Mouse (Mus musculus) CH12.LX (cell line): Measurements from ENCODE around the gene Arhgap31. TPM values are rescaled to one million over a fixed set of nuclear protein-coding genes. Genes with fewer than 3 reads are reported as not detected.
"Not testable (repeated sequence)": the region's sequence is repeated elsewhere in the genome, so short reads cannot be mapped to it uniquely, and the experiment has no call there.

Experiments
- DNase-seq: peaks from one replicate; pipeline ENCODE4 v3.0.0-alpha.2; 2013; ENCODE audit errors: extremely low read depth
- H3K27ac ChIP-seq: 2 replicates; pipeline ENCODE4 v1.5.1; 2012; ENCODE audit warnings: low read depth, mild to moderate bottlenecking, control low read depth, moderate library complexity; ENCODE audit not compliant: insufficient read depth
- H3K27me3 ChIP-seq: replicated peaks from 2 replicates; pipeline ENCODE3; 2012; ENCODE audit warnings: inconsistent platforms
- H3K36me3 ChIP-seq, 2 experiments: replicated peaks in 1 of 2; 2 replicates each; pipeline versions ENCODE3 to v1.6.1; 2012; ENCODE audit warnings: inconsistent platforms in 1 of 2, low read length in 1 of 2, mild to moderate bottlenecking in 1 of 2, mixed read lengths in 1 of 2, moderate library complexity in 1 of 2; ENCODE audit not compliant: control insufficient read depth in 1 of 2, insufficient read depth in 1 of 2
- H3K4me1 ChIP-seq, 2 experiments: 2 replicates each; pipeline ENCODE4 v1.6.1; 2012; ENCODE audit warnings: inconsistent platforms in 1 of 2, moderate library complexity in 1 of 2; ENCODE audit not compliant: insufficient read depth in 2 of 2, control insufficient read depth in 1 of 2
- H3K4me2 ChIP-seq: 2 replicates; pipeline ENCODE4 v1.6.1; 2012; ENCODE audit warnings: low read depth, mild to moderate bottlenecking, control low read depth; ENCODE audit not compliant: poor library complexity, insufficient read depth, severe bottlenecking
- H3K4me3 ChIP-seq, 3 experiments: fragments of 150-350 bp in 1 of 3; sonication (generic) in 1 of 3; replicated peaks in 1 of 3; 2 replicates each; pipeline versions ENCODE3 to v1.5.1; 2011 to 2012; ENCODE audit warnings: low read depth in 2 of 3, low read length in 2 of 3, mild to moderate bottlenecking in 2 of 3, moderate library complexity in 2 of 3, control low read depth in 1 of 3, improper control_type of control experiment in 1 of 3, inconsistent platforms in 1 of 3, mixed read lengths in 1 of 3; ENCODE audit not compliant: poor library complexity in 1 of 3
- H3K79me2 ChIP-seq: replicated peaks from 2 replicates; pipeline ENCODE4 v1.6.1; 2012; ENCODE audit warnings: mild to moderate bottlenecking, moderate library complexity; ENCODE audit not compliant: control insufficient read depth, poor library complexity, insufficient read depth, severe bottlenecking; ENCODE audit errors: extremely low read depth
- H3K9ac ChIP-seq: 2 replicates; pipeline ENCODE4 v1.6.1; 2012; ENCODE audit warnings: low read depth, mild to moderate bottlenecking, control low read depth, moderate library complexity; ENCODE audit not compliant: insufficient read depth
- H3K9me3 ChIP-seq: replicated peaks from 2 replicates; pipeline ENCODE3; 2012; ENCODE audit warnings: low read length, inconsistent platforms, mixed read lengths
- BHLHE40 ChIP-seq: IDR thresholded peaks from 2 replicates; pipeline ENCODE4 v1.6.1; 2011; ENCODE audit warnings: mild to moderate bottlenecking, low read depth, low read length, improper control_type of control experiment
- CTCF ChIP-seq, 2 experiments: IDR thresholded peaks in 1 of 2; conservative IDR thresholded peaks in 1 of 2; 2 replicates each; pipeline ENCODE4 v1.5.1; 2011 to 2012; ENCODE audit warnings: low read depth in 2 of 2, low read length in 2 of 2, improper control_type of control experiment in 1 of 2, inconsistent platforms in 1 of 2, mild to moderate bottlenecking in 1 of 2, moderate library complexity in 1 of 2
- E2F4 ChIP-seq: IDR thresholded peaks from 2 replicates; pipeline ENCODE4 v1.6.1; 2011; ENCODE audit warnings: low read depth, low read length, improper control_type of control experiment; ENCODE audit not compliant: insufficient replicate concordance
- EP300 ChIP-seq: IDR thresholded peaks from 2 replicates; pipeline ENCODE4 v1.6.1; 2011; ENCODE audit warnings: low read length, improper control_type of control experiment
- ETS1 ChIP-seq: conservative IDR thresholded peaks from 2 replicates; pipeline ENCODE4 v1.6.1; 2012; ENCODE audit warnings: low read depth, mild to moderate bottlenecking, inconsistent platforms, low read length, improper control_type of control experiment, moderate library complexity
- GABPA ChIP-seq: IDR thresholded peaks from 2 replicates; pipeline ENCODE4 v1.6.1; 2012; ENCODE audit warnings: low read depth, low read length, improper control_type of control experiment, inconsistent platforms; ENCODE audit not compliant: insufficient replicate concordance
- IRF4 ChIP-seq: IDR thresholded peaks from 2 replicates; pipeline ENCODE4 v1.6.1; 2014; ENCODE audit warnings: low read depth, mild to moderate bottlenecking, inconsistent platforms, low read length, improper control_type of control experiment
- JUN ChIP-seq: IDR thresholded peaks from 2 replicates; pipeline ENCODE4 v1.6.1; 2011; ENCODE audit warnings: low read depth, mild to moderate bottlenecking, low read length, improper control_type of control experiment, moderate library complexity; ENCODE audit not compliant: insufficient read depth
- KAT2A ChIP-seq: IDR thresholded peaks from 2 replicates; pipeline ENCODE4 v1.6.1; 2012; ENCODE audit warnings: low read length, improper control_type of control experiment, inconsistent platforms; ENCODE audit not compliant: insufficient replicate concordance
- MAX ChIP-seq: IDR thresholded peaks from 2 replicates; pipeline ENCODE4 v1.6.1; 2011; ENCODE audit warnings: low read length, improper control_type of control experiment
- MAZ ChIP-seq: IDR thresholded peaks from 2 replicates; pipeline ENCODE4 v1.6.1; 2012; ENCODE audit warnings: low read depth, mild to moderate bottlenecking, inconsistent platforms, low read length, improper control_type of control experiment, moderate library complexity
- MXI1 ChIP-seq: IDR thresholded peaks from 2 replicates; pipeline ENCODE4 v1.6.1; 2011; ENCODE audit warnings: mild to moderate bottlenecking, low read depth, low read length, improper control_type of control experiment
- PAX5 ChIP-seq: IDR thresholded peaks from 2 replicates; pipeline ENCODE4 v1.6.1; 2012; ENCODE audit warnings: low read length, inconsistent platforms, mixed read lengths
- POLR2AphosphoS2 ChIP-seq: IDR thresholded peaks from 2 replicates; pipeline ENCODE4 v1.6.1; 2011; ENCODE audit warnings: low read depth, low read length, improper control_type of control experiment
- TBP ChIP-seq: conservative IDR thresholded peaks from 2 replicates; pipeline ENCODE4 v1.6.1; 2011; ENCODE audit warnings: low read depth, low read length, improper control_type of control experiment
- TCF12 ChIP-seq: IDR thresholded peaks from 2 replicates; pipeline ENCODE4 v1.6.1; 2014; ENCODE audit warnings: low read depth, mild to moderate bottlenecking, inconsistent platforms, low read length, improper control_type of control experiment
- USF1 ChIP-seq: IDR thresholded peaks from 2 replicates; pipeline ENCODE4 v1.6.1; 2014; ENCODE audit warnings: low read depth, mild to moderate bottlenecking, inconsistent platforms, low read length, improper control_type of control experiment
- USF2 ChIP-seq: conservative IDR thresholded peaks from 2 replicates; pipeline ENCODE4 v1.6.1; 2011; ENCODE audit warnings: low read depth, low read length, improper control_type of control experiment
- ZC3H11A ChIP-seq: IDR thresholded peaks from 2 replicates; pipeline ENCODE4 v1.6.1; 2012; ENCODE audit warnings: low read depth, mild to moderate bottlenecking, inconsistent platforms, low read length, improper control_type of control experiment
- ZMIZ1 ChIP-seq: IDR thresholded peaks from 2 replicates; pipeline ENCODE4 v1.6.1; 2012; ENCODE audit warnings: low read depth, mild to moderate bottlenecking, inconsistent platforms, low read length, improper control_type of control experiment
- ZNF384 ChIP-seq: IDR thresholded peaks from 2 replicates; pipeline ENCODE4 v1.6.1; 2012; ENCODE audit warnings: low read depth, low read length, improper control_type of control experiment, inconsistent platforms
- dilution Hi-C: fragments of 300-500 bp; cut with MboI; formaldehyde crosslinking; loops from 2 replicates; pipeline ENCODE4 v1.14.3; 2020; ENCODE audit warnings: low sequenced_read_pairs; ENCODE audit not compliant: extremely low pct_unique_long_range_greater_than_20kb, extremely low pct_ligation_motif_present
- in situ Hi-C: fragments of 300-500 bp; cut with MboI; formaldehyde crosslinking; loops from 3 replicates; pipeline ENCODE4 v1.14.3; 2019; ENCODE audit warnings: low sequenced_read_pairs, low pct_ligation_motif_present, low pct_unique_long_range_greater_than_20kb, mixed read lengths
- polyA plus RNA-seq: library from polyadenylated mRNA; unstranded; fragments of >175 nt; gene quantifications from 2 replicates; pipeline ENCODE4 v1.2.1, GENCODE M21; 2012; ENCODE audit warnings: low read depth; ENCODE audit not compliant: insufficient read length
- total RNA-seq, 2 experiments: library from RNA; depleted of rRNA; stranded (reverse); fragments of 300-350 nt in 1 of 2; fragments of >200 nt in 1 of 2; gene quantifications; 2 replicates each; pipeline ENCODE4 v1.2.3; 2012 to 2014

The Arhgap31 gene
- total and polyA plus RNA-seq, 3 experiments: 0.15 to 2.0 (median 0.76) TPM

GRCm38 (mm10) chr16:38678853-38679252 is 34.2 kb downstream of the Arhgap31 start:
- peak; percentile 31 for DNase-seq
- TF ChIP-seq KAT2A (no peak), USF2 (no peak), TCF12 (no peak), ETS1 (no peak), USF1 (no peak), MAZ (no peak), JUN (no peak), ZMIZ1 (no peak), ZC3H11A (no peak), GABPA (no peak), TBP (0 out of 2 replicates have a peak, but pooled peaks have one; percentile 28), POLR2AphosphoS2 (no peak), IRF4 (0 out of 2 replicates have a peak, but pooled peaks have one; percentile 20), BHLHE40 (no peak), CTCF (conservative IDR thresholded peaks at IDR 0.05 in 1 of 2, IDR thresholded peaks at IDR 0.05 in 1 of 2; ENCODE audit: low read depth in 2 of 2, low read length in 2 of 2) (no peak), E2F4 (no peak), ZNF384 (peak; percentile 83), MAX (no peak), PAX5 (no peak), EP300 (no peak; the same call in 1 of the 2 replicates), MXI1 (no peak)
- Histone ChIP-seq H3K36me3 (no peaks in the 10 kb centered on the region), H3K4me1 (peaks cover 5 to 25% of the 10 kb centered on the region in 2 experiments; a peak in 3 of 4 replicates), H3K9ac (peak overlapping the region; percentile 29), H3K4me3 (peak overlapping the region in 1 of 3 experiments; percentile 30), H3K79me2 (no peaks in the 10 kb centered on the region), H3K4me2 (peak overlapping the region; percentile 94), H3K27ac (no peak overlapping the region), H3K9me3 (no peaks in the 10 kb centered on the region), H3K27me3 (peaks cover 2% of the 10 kb centered on the region)
- dilution Hi-C loops (no loop called here), in situ Hi-C loops (no loop called here)

- dilution Hi-C loops, DNase-seq, H3K9me3 ChIP-seq, H3K36me3 ChIP-seq, in situ Hi-C loops, H3K27me3 ChIP-seq, H3K4me2 ChIP-seq, H3K79me2 ChIP-seq, H3K4me3 ChIP-seq, H3K27ac ChIP-seq, H3K9ac ChIP-seq: not testable (repeated sequence)
- peaks cover 5 to 25% of the 10 kb centered on the region in 2 experiments; a peak in 3 of 4 replicates for H3K4me1 ChIP-seq
Observed at GRCm38 (mm10) chr16:38677941-38678340, 35.1 kb downstream of the Arhgap31 start.
